Mouse (Mus musculus) cerebellum, adult 11 months (tissue): ENCODE data around the gene Gm10486.
"Not testable (repeated sequence)": the region's sequence is repeated elsewhere in the genome, so short reads cannot be mapped to it uniquely, and the experiment has no call there.

Source experiments
- DNase-seq: peaks from one replicate; pipeline ENCODE4 v3.0.0; 2022

Gene Gm10486

GRCm38 (mm10) chrX:35067084-35067483 is at the start of gene Gm10486:
Gm10486 (plus strand) TSS chrX:35067384.
- DNase-seq: not testable (repeated sequence)
